13 mouse cellular contexts compared by ENCODE assay signal in genomic region chr10:60411794-60412193, GRCm38 (mm10). TPM values are rescaled to one million over a fixed set of nuclear protein-coding genes. Genes with fewer than 3 reads are reported as not detected.
DNase-seq lines count a peak whose midpoint lies in the region; ATAC-seq lines count a peak whose summit lies in the region.
"Had no signal": no experiment of that assay in that cellular context is flagged by ENCODE, and none has a peak within 500 bp of the region (broad histone marks: within the 10 kb centered on the region; RNA-seq: fewer than 3 reads in every experiment).

No protein-coding gene starts in this region.

- H3K36me3 ChIP-seq in kidney, embryonic 16.5 days (ENCODE audit: insufficient read depth, low read length), result no peaks in the 10 kb centered on the region
- H3K36me3 ChIP-seq: heart, embryonic 12.5 days; limb, embryonic 12.5 days; midbrain, embryonic 13.5 days had no signal

- no peaks in the 10 kb centered on the region for H3K4me1 ChIP-seq in kidney, embryonic 16.5 days (ENCODE audit: insufficient read depth, low read length)
- H3K4me1 ChIP-seq: heart, embryonic 12.5 days; limb, embryonic 12.5 days; midbrain, embryonic 13.5 days had no signal

- 29% methylated on average over 5 of the region's 5 CpGs for WGBS in kidney, embryonic 16.5 days

- H3K27me3 ChIP-seq in kidney, embryonic 16.5 days (ENCODE audit: insufficient read depth, low read length), result 0 out of 2 replicates have a peak, but pooled peaks cover 3% of the 10 kb centered on the region

- no peak overlapping the region for H3K4me3 ChIP-seq in kidney, embryonic 16.5 days (ENCODE audit: low read length)
- H3K4me3 ChIP-seq: heart, embryonic 12.5 days; limb, embryonic 12.5 days; midbrain, embryonic 13.5 days had no signal

- peak; percentile 28 for DNase-seq in adrenal gland, postnatal 14 days
- DNase-seq in adrenal gland, postnatal 4 days (ENCODE audit: low spot score in 2 of 2), result no peak
- peak; percentile 26 to 43 for DNase-seq in kidney, postnatal 4 days
- DNase-seq in 3T3-L1 (ENCODE audit: low read depth, low spot score), result peak; percentile 30
- peak; percentile 50 for DNase-seq in embryo, embryonic 10.5 days (ENCODE audit: low spot score)
- DNase-seq in B cell, adult 2 months, result no peak
- no peak for DNase-seq in ovary, postnatal 10 days (ENCODE audit: low spot score)
- DNase-seq: cerebellum, adult 18-20 months had no signal

- ATAC-seq in kidney, embryonic 16.5 days (ENCODE audit: low FRiP score, low TSS enrichment), result no peak
- ATAC-seq: activated CD4-positive, CD25-positive, alpha-beta regulatory T cell, adult 4 months; midbrain, embryonic 13.5 days had no signal

- no peak overlapping the region for H3K4me2 ChIP-seq in kidney, embryonic 16.5 days (replicated peaks; ENCODE audit: low read depth, low read length)
- H3K4me2 ChIP-seq: heart, embryonic 12.5 days; limb, embryonic 12.5 days; midbrain, embryonic 13.5 days had no signal

- H3K9ac ChIP-seq in kidney, embryonic 16.5 days (replicated peaks; ENCODE audit: low read length), result no peak overlapping the region
- H3K9ac ChIP-seq: heart, embryonic 12.5 days; limb, embryonic 12.5 days; midbrain, embryonic 13.5 days had no signal

- no peak overlapping the region for H3K27ac ChIP-seq in kidney, embryonic 16.5 days (ENCODE audit: low read length)
- H3K27ac ChIP-seq: limb, embryonic 12.5 days; midbrain, embryonic 13.5 days had no signal

- no peaks in the 10 kb centered on the region for H3K9me3 ChIP-seq in kidney, embryonic 16.5 days (ENCODE audit: low read length)
- H3K9me3 ChIP-seq: heart, embryonic 12.5 days; limb, embryonic 12.5 days; midbrain, embryonic 13.5 days had no signal

RNA-seq across cellular contexts. Expression of gene Gm17455, which starts 12.3 kb away (rescaled TPM):
- not detected in 2 replicates for total RNA-seq in adrenal gland, postnatal 14 days (2021)
- total RNA-seq in adrenal gland, postnatal 4 days (2021), result not detected
- 0.40 and 0.81 TPM in 2 replicates for polyA plus RNA-seq in kidney, embryonic 16.5 days (2015; fragmentation: Nextera tagmentation; extraction: Ambion mirVana)

Comparison
In these comparisons a context has a peak if more than half of its experiments do, and no peak if none do; other contexts are left out.
1. DNase-seq: peak in adrenal gland, postnatal 14 days (single experiment), kidney, postnatal 4 days (2 of 2), 3T3-L1 (single experiment) and embryo, embryonic 10.5 days (single experiment); none in adrenal gland, postnatal 4 days (0 of 2), B cell, adult 2 months (0 of 2) and ovary, postnatal 10 days (single experiment).